Mouse (Mus musculus) lung, adult 18-20 months (tissue): ENCODE measurements around the gene Cebpa.
A peak's percentile ranks its signal among the peaks of the same experiment; 100 is the strongest.

Source experiments
- DNase-seq, 2 experiments: peaks; one replicate each; pipeline ENCODE4 v3.0.0; 2022; ENCODE audit warnings: mixed read lengths in 2 of 2

Gene Cebpa

DNA sequence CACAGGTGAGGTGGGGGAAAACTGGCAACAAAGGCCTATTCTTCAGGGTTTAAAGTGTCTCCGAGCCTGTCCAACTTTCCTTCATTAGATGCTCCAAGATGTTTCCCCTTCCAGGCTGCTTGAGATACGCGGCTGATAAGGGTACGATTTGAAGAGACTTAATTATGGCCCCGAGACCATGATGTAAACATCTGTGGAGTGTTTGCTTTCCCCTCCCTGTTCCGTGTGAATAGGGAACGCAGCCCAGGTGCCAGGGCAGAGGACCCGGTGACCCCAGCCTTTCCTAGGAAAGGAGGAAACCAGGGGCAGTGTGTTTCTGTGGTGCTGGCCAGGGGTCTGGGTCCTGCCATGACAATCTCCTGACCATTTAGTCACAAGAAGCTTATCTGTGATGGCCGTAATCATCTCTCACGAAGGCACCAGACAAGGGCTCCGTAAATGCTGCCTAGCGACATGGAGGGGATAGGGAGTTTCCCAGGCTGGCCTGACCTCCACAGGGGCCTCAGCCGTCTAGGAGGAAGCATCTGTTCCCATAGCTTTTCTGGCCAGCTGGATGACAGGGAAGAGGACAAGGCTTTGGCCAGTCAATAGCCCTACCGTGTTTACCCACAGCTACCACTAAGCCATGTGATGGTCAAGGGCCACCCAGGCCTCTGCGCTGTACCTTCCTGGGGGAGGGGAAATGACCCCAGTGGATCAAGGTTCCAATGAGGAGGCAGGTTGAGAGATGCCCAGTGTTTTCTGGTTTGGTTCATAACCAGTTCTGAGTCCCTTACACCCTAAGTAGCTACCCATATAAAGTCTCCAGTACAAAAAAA, 30.7 kb downstream of the Cebpa start:
- DNase-seq: peak; percentile 64 to 71

GRCm38 (mm10) chr7:35150860-35151259, 31.8 kb downstream of the Cebpa start:
- DNase-seq: no peak

DNA sequence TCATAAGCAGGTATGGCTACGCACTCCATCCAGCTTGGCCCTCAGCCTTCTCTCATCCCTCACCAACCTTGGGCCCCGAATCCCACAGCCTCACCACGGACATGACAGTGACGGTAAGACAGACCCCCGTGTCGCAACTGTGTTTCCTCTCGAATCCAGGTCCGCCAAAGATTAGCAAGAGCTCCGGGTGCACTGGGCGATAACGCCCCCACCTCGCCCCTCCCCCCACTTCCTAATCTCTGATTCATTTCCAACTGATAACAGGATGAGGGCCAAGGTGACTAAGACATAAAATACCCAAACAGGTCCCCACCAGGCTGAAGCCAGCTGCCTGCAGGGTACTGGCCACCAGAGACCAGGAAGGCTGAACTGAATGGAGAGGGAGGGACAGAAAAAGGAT, 35.4 kb downstream of the Cebpa start:
- DNase-seq: no peak

DNA sequence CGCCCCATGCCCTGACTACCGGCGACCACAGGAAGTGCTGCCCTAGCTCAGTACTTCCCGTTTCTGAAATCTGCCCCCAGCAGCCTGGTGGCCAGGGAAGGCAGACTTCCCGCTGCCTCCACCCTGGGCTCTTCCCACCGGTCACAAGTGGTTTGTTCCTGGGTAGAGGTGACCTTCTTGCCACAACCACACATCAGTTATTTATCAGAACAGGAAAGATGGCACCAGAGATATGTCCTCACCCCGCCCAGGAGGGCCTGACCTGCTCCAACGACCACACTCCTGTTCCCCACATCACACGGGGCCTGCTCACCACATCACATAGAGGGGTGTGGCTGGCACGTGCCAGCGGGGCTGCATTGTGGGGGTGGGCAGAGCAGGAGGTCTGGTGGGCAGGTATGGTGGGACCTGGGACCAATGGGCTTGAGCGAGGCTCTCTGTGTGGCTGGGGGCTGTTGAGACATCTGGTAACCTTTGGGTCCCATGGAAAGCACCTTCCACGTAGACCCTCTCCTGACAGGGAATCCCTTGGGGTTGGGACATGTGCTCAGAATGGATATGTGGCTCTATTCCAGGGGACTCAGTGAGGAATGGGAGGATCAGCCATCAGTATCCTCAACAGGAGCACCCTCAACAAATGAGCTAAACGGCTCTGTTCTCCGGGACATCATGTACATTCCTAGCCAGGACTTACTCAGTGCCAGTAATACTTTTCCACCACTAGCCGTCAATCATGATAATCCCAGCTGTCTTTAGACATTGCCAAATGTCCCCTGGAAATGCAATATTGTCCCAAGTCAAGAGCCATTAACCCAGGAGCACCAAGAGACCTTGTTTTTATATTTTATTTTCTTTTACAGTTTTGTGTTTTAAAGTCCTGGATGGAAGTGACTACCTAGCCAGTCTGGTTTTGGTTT, 37.7 kb downstream of the Cebpa start:
- DNase-seq: no peak

- no peak for DNase-seq
Measured at GRCm38 (mm10) chr7:35157512-35157911, 38.4 kb downstream of the Cebpa start.

DNA sequence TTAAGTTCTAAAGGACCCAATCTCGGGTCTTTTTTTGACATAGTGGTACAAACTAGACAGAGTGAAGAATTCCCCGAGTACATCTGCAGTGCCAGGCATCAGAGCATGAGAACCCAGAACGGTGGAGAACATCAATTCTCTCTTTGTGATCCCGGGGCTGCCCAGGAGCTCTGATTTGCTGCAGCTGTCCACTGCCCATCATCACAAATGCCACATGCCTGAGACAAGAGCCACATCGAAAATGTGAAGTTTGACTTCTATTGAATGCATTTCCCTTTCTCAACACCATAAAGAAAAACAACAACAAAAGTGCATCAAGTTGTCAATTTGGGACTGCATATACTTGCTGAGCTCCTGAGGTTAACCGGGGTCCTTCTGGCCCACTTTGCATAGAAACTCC, 43.4 kb downstream of the Cebpa start:
- no peak for DNase-seq

DNA sequence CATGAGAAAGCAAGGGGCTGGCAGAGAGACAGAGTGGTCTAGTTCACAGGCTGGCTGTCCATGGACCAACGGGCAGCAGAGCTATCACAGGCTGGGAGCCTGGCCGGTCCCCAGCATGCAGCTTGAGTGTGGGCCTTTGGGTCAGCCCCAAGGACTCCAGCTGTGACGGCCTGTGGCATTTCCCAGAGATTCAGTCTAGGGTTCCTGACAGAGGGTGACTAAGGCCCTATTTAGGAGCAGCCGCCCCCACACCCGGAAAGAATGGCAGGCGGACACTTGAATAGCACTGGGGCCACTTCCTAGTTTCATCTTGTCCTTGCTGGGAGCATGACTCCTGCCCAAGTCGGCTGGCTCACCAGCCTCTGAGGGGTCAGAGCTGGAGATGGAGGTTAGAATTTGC, 44.5 kb downstream of the Cebpa start:
- DNase-seq: no peak

DNA sequence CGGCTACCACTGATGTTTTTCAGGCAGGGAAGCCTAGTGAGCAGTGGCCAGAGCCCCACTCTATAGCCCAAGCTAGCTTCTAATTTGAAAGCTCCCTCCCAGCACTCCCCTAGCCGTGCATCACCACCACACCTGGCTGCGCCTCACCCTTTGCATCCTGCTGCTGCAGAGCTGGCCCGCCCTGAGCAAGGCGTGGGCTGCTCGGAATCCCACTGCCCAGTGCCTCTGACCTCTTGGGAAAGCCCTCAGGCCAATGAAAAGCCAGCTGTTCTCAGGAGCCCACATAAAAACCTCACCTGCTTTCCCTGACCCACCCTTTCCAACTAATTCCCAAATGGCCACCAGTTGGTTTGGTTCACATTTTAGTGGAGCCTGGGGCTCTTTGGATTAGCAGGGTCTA, 45.0 kb downstream of the Cebpa start:
- DNase-seq: no peak

- no peak for DNase-seq
Measured at GRCm38 (mm10) chr7:35166988-35167387, 47.9 kb downstream of the Cebpa start.

- DNase-seq: no peak
Measured at GRCm38 (mm10) chr7:35167925-35168324, 48.8 kb downstream of the Cebpa start.

GRCm38 (mm10) chr7:35169341-35169740, 50.2 kb downstream of the Cebpa start:
- DNase-seq: peak; percentile 89 to 91
